Mouse (Mus musculus) adrenal gland, adult (tissue): ENCODE results near the gene B3galt4.

Source experiments
- DNase-seq, 2 experiments: peaks; one replicate each; pipeline ENCODE4 v3.0.0; 2022 to 2023; ENCODE audit warnings: low spot score in 1 of 2; ENCODE audit not compliant: inconsistent age in 2 of 2

B3galt4 gene

GRCm38 (mm10) chr17:33925406-33926116 lies 25.7 kb downstream of the B3galt4 start:
- no peak for DNase-seq

GRCm38 (mm10) chr17:33924577-33925283 lies 26.6 kb downstream of the B3galt4 start:
- DNase-seq = peak; percentile 33 to 64

- DNase-seq = no peak
Observed at GRCm38 (mm10) chr17:33921361-33921760, 29.9 kb downstream of the B3galt4 start.

GRCm38 (mm10) chr17:33920282-33921097 lies 30.8 kb downstream of the B3galt4 start:
- peak; percentile 86 to 95 for DNase-seq

GRCm38 (mm10) chr17:33919351-33920281 lies 31.7 kb downstream of the B3galt4 start:
- peak; percentile 93 to 96 for DNase-seq

- DNase-seq = peak; percentile 58 to 68
Observed at GRCm38 (mm10) chr17:33918293-33919203, 32.7 kb downstream of the B3galt4 start.

- peak; percentile 53 to 60 for DNase-seq
Observed at GRCm38 (mm10) chr17:33917656-33918292, 33.5 kb downstream of the B3galt4 start.

- DNase-seq = peak; percentile 59 to 67
Observed at GRCm38 (mm10) chr17:33916847-33917655, 34.2 kb downstream of the B3galt4 start.

- peak in 1 of 2 experiments; percentile 85 for DNase-seq
Observed at GRCm38 (mm10) chr17:33916294-33916693, 35.0 kb downstream of the B3galt4 start.

GRCm38 (mm10) chr17:33915671-33916250 lies 35.5 kb downstream of the B3galt4 start, which contains the start of the genes Tapbp and Zbtb22:
TSS of gene Tapbp (plus strand) at chr17:33915899.
TSS of gene Zbtb22 (plus strand) at chr17:33915904.
- peak; percentile 97 to 99 for DNase-seq

- peak in 1 of 2 experiments; percentile 54 for DNase-seq
Observed at GRCm38 (mm10) chr17:33914969-33915391, 36.3 kb downstream of the B3galt4 start.

GRCm38 (mm10) chr17:33913905-33914304 lies 37.4 kb downstream of the B3galt4 start:
- DNase-seq = peak in 1 of 2 experiments; percentile 39

GRCm38 (mm10) chr17:33913264-33913663 lies 38.0 kb downstream of the B3galt4 start:
- peak in 1 of 2 experiments; percentile 34 for DNase-seq

GRCm38 (mm10) chr17:33911813-33912414 lies 39.4 kb downstream of the B3galt4 start:
- DNase-seq = peak in 1 of 2 experiments; percentile 58

- no peak for DNase-seq
Observed at GRCm38 (mm10) chr17:33911052-33911812, 40.1 kb downstream of the B3galt4 start.

GRCm38 (mm10) chr17:33910346-33911051 lies 40.8 kb downstream of the B3galt4 start:
- DNase-seq = no peak
